13 mouse cellular contexts compared by ENCODE assay signal in genomic region chr7:57293564-57293963, GRCm38 (mm10).
"Had no signal": no experiment of that assay in that cellular context is flagged by ENCODE, and none has a peak within 500 bp of the region (broad histone marks: within the 10 kb centered on the region; RNA-seq: fewer than 3 reads in every experiment).

No protein-coding gene starts in this region.

- H3K9me3 ChIP-seq: limb, embryonic 10.5 days; liver, embryonic 15.5 days; midbrain, embryonic 10.5 days; neural tube, embryonic 13.5 days had no signal

- H3K27ac ChIP-seq: limb, embryonic 10.5 days; liver, embryonic 15.5 days; midbrain, embryonic 10.5 days; neural tube, embryonic 13.5 days; stomach, postnatal 0 days had no signal

- H3K9ac ChIP-seq: liver, embryonic 15.5 days; neural tube, embryonic 13.5 days had no signal

- H3K27me3 ChIP-seq: liver, embryonic 15.5 days; neural tube, embryonic 13.5 days had no signal

- H3K4me2 ChIP-seq: liver, embryonic 11.5 days; liver, embryonic 15.5 days; neural tube, embryonic 13.5 days had no signal

- H3K36me3 ChIP-seq: limb, embryonic 10.5 days; liver, embryonic 15.5 days; midbrain, embryonic 10.5 days; neural tube, embryonic 13.5 days had no signal

- ATAC-seq: lung, postnatal 0 days had no signal

- H3K4me3 ChIP-seq: limb, embryonic 10.5 days; liver, embryonic 15.5 days; midbrain, embryonic 10.5 days; neural tube, embryonic 13.5 days had no signal

- H3K4me1 ChIP-seq: limb, embryonic 10.5 days; liver, embryonic 15.5 days; midbrain, embryonic 10.5 days; neural tube, embryonic 13.5 days had no signal

- DNase-seq: kidney, postnatal 10 days; kidney, postnatal 4 days; lung, adult 2 months; lung, postnatal 36 days; midbrain, embryonic 14.5 days; thymus, postnatal 4 days had no signal
